Mouse (Mus musculus) T-cell, adult 66 days (primary cell): Measurements from ENCODE around the gene Olfr667. TPM values are rescaled to one million over a fixed set of nuclear protein-coding genes. Genes with fewer than 3 reads are reported as not detected.

Experiments
- total RNA-seq, 2 experiments: library from RNA; stranded (reverse); gene quantifications; 3 replicates in 1 of 2; 4 replicates in 1 of 2; pipeline ENCODE4 v1.2.4; 2023

Gene Olfr667
- total RNA-seq: not detected

GRCm38 (mm10) chr7:104921382-104921781, at the start of gene Olfr667:
Gene Olfr667, minus strand, starts transcription at chr7:104921482.

DNA sequence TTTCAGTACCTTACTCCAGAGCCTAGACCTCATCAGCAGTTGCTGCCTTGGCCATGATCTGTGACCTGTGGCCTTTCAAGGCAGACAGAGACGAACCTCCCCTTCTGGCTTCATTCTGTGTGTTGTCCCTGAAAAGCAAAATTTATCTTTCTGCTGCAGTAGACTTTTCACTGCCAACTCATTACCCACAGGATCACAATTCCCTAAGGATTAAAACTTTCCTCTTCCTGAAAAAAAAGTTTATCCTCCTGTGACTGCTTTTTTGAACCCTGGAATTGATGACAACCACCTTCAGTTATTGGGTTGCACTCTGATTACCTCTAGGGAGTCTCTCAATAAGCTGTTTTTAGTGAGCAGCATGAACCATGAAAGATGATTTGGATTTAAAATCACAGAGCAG, 41.2 kb upstream of the Olfr667 start, which contains the start of gene Olfr670:
Gene Olfr670, minus strand, starts transcription at position 101 of the 400 bp plus-strand sequence.

GRCm38 (mm10) chr7:104933940-104934339, 12.7 kb upstream of the Olfr667 start, which contains the start of gene Olfr669:
Gene Olfr669, plus strand, starts transcription at chr7:104934240.

GRCm38 (mm10) chr7:104927957-104928356, 6.7 kb upstream of the Olfr667 start, which contains the start of gene Olfr668:
Gene Olfr668, minus strand, starts transcription at chr7:104928057.

GRCm38 (mm10) chr7:104895852-104896251, 25.4 kb downstream of the Olfr667 start, which contains the start of gene Olfr666:
Gene Olfr666, minus strand, starts transcription at chr7:104895952.

GRCm38 (mm10) chr7:104877731-104878130, 43.6 kb downstream of the Olfr667 start, which contains the start of gene Olfr665:
Gene Olfr665, plus strand, starts transcription at chr7:104878031.

Other genes with a start within 250 kb of the Olfr667 start
- not detected for gene Olfr661, start 235.0 kb downstream of the Olfr667 start, total RNA-seq
- not detected for gene Usp17le, start 144.0 kb downstream of the Olfr667 start, total RNA-seq
- not detected for gene Usp17lb, start 78.9 kb downstream of the Olfr667 start, total RNA-seq
- gene Usp17la, start 64.5 kb downstream of the Olfr667 start, total RNA-seq: not detected
- not detected for gene Olfr665, start 43.5 kb downstream of the Olfr667 start, total RNA-seq
- gene Olfr666, start 25.5 kb downstream of the Olfr667 start, total RNA-seq: not detected
- not detected for gene Olfr668, start 6.6 kb upstream of the Olfr667 start, total RNA-seq
- not detected for gene Olfr669, start 12.8 kb upstream of the Olfr667 start, total RNA-seq
- gene Olfr670, start 41.1 kb upstream of the Olfr667 start, total RNA-seq: not detected
- not detected for gene Olfr671, start 57.6 kb upstream of the Olfr667 start, total RNA-seq
- not detected for gene Olfr672, start 80.5 kb upstream of the Olfr667 start, total RNA-seq
- gene Olfr675, start 107.0 kb upstream of the Olfr667 start, total RNA-seq: not detected
- gene Olfr676, start 111.2 kb upstream of the Olfr667 start, total RNA-seq: not detected
- gene Olfr677, start 129.9 kb upstream of the Olfr667 start, total RNA-seq: not detected
- gene Olfr678, start 143.0 kb upstream of the Olfr667 start, total RNA-seq: not detected
- not detected for gene Olfr679, start 159.7 kb upstream of the Olfr667 start, total RNA-seq
- gene Olfr680-ps1, start 171.3 kb upstream of the Olfr667 start, total RNA-seq: not detected
- gene Olfr681, start 195.4 kb upstream of the Olfr667 start, total RNA-seq: not detected
- not detected for gene Olfr683, start 225.5 kb upstream of the Olfr667 start, total RNA-seq
- not detected for gene Olfr684, start 242.2 kb upstream of the Olfr667 start, total RNA-seq